Mouse (Mus musculus) kidney, embryonic 14.5 days (tissue): ENCODE data around the gene Nrros. TPM values are rescaled to one million over a fixed set of nuclear protein-coding genes. Genes with fewer than 3 reads are reported as not detected.

Experiments
- ATAC-seq: fragments of 200-750 bp; cut with Nextera tagmentation; 2 replicates; pipeline ENCODE4 v1.8.0; 2017; ENCODE audit warnings: moderate number of reproducible peaks, mild to moderate bottlenecking, moderate TSS enrichment, moderate library complexity; ENCODE audit not compliant: low FRiP score, low TSS enrichment
- H3K27ac ChIP-seq: fragments of 300-500 bp; sonication (generic); 2 replicates; pipeline ENCODE4 v1.5.1; 2014; ENCODE audit warnings: low read depth, mild to moderate bottlenecking, low read length, moderate library complexity, mixed read lengths
- H3K27me3 ChIP-seq: fragments of 300-500 bp; sonication (generic); 2 replicates; pipeline ENCODE4 v1.6.1; 2014; ENCODE audit warnings: mild to moderate bottlenecking, low read length; ENCODE audit not compliant: control insufficient read depth, insufficient read depth
- H3K36me3 ChIP-seq: fragments of 300-500 bp; sonication (generic); 2 replicates; pipeline ENCODE4 v1.6.1; 2014; ENCODE audit warnings: low read length, mixed read lengths; ENCODE audit not compliant: control insufficient read depth, insufficient read depth
- H3K4me1 ChIP-seq: fragments of 300-500 bp; sonication (generic); 2 replicates; pipeline ENCODE4 v1.6.1; 2014; ENCODE audit warnings: low read length, mixed read lengths; ENCODE audit not compliant: control insufficient read depth, insufficient read depth
- H3K4me2 ChIP-seq: fragments of 300-500 bp; sonication (generic); replicated peaks from 2 replicates; pipeline ENCODE4 v1.6.1; 2014; ENCODE audit warnings: low read depth, mild to moderate bottlenecking, low read length
- H3K4me3 ChIP-seq: fragments of 300-500 bp; sonication (generic); 2 replicates; pipeline ENCODE4 v1.5.1; 2014; ENCODE audit warnings: mild to moderate bottlenecking, low read length
- H3K9ac ChIP-seq: fragments of 300-500 bp; sonication (generic); 2 replicates; pipeline ENCODE4 v1.6.1; 2014; ENCODE audit warnings: low read depth, mild to moderate bottlenecking, low read length, moderate library complexity
- H3K9me3 ChIP-seq: fragments of 300-500 bp; sonication (generic); 2 replicates; pipeline ENCODE4 v1.6.1; 2016; ENCODE audit warnings: low read length; ENCODE audit not compliant: control insufficient read depth
- WGBS: fragments of 180-500 bp; shearing (Covaris S2); extraction: QIAGEN DNeasy Blood & Tissue Kit; methylation state at CpG from one replicate; pipeline ENCODE4 v1.1.7; 2014; 5-methylcytosine and 5-hydroxymethylcytosine counted together
- polyA plus RNA-seq: library from polyadenylated mRNA; unstranded; fragments of >200 nt; fragmentation: Nextera tagmentation; extraction: Ambion mirVana; gene quantifications from 2 replicates; pipeline ENCODE4 v1.2.1, GENCODE M21; 2014

Gene Nrros
- polyA plus RNA-seq, 1 experiment from 2014 or later: 18.7 TPM

GRCm38 (mm10) chr16:32154437-32154836 is 11.0 kb downstream of the Nrros start:
- peaks cover 6% of the 10 kb centered on the region; the same call in 1 of the 2 replicates for H3K4me1 ChIP-seq
- peak overlapping the region; percentile 21; the same call in 1 of the 2 replicates for H3K4me2 ChIP-seq
- no peak overlapping the region for H3K4me3 ChIP-seq
- no peak overlapping the region for H3K27ac ChIP-seq
- H3K36me3 ChIP-seq: no peaks in the 10 kb centered on the region
- 29% methylated on average over 13 of the region's 13 CpGs for WGBS
- ATAC-seq: no peak
- no peak overlapping the region for H3K9ac ChIP-seq
- no peaks in the 10 kb centered on the region for H3K27me3 ChIP-seq
- no peaks in the 10 kb centered on the region for H3K9me3 ChIP-seq

- Histone ChIP-seq H3K4me3 (no peak overlapping the region), H3K36me3 (no peaks in the 10 kb centered on the region), H3K9me3 (no peaks in the 10 kb centered on the region), H3K27me3 (no peaks in the 10 kb centered on the region), H3K27ac (no peak overlapping the region), H3K9ac (no peak overlapping the region), H3K4me1 (peaks cover 6% of the 10 kb centered on the region; the same call in 1 of the 2 replicates), H3K4me2 (no peak overlapping the region)
- 71% methylated on average over 1 of the region's 1 CpGs for WGBS
- no peak for ATAC-seq
These were observed 11.4 kb downstream of the Nrros start for GRCm38 (mm10) chr16:32153976-32154375.

- ATAC-seq: no peak
- WGBS: 60% methylated on average over 11 of the region's 13 CpGs
- H3K4me1 ChIP-seq: no peaks in the 10 kb centered on the region
- H3K36me3 ChIP-seq: no peaks in the 10 kb centered on the region
- peak overlapping the region; percentile 33 for H3K4me2 ChIP-seq
- peaks cover 16% of the 10 kb centered on the region; the same call in 1 of the 2 replicates for H3K9me3 ChIP-seq
- H3K27me3 ChIP-seq: no peaks in the 10 kb centered on the region
- no peak overlapping the region for H3K9ac ChIP-seq
- no peak overlapping the region for H3K27ac ChIP-seq
- no peak overlapping the region for H3K4me3 ChIP-seq
These were observed 17.7 kb downstream of the Nrros start for GRCm38 (mm10) chr16:32147589-32148207.

- Histone ChIP-seq H3K4me1 (no peaks in the 10 kb centered on the region), H3K9me3 (peaks cover 16% of the 10 kb centered on the region; the same call in 1 of the 2 replicates), H3K4me2 (no peak overlapping the region), H3K27me3 (no peaks in the 10 kb centered on the region), H3K4me3 (no peak overlapping the region), H3K27ac (no peak overlapping the region), H3K9ac (no peak overlapping the region), H3K36me3 (no peaks in the 10 kb centered on the region)
- ATAC-seq: no peak
- 91% methylated on average over 17 of the region's 17 CpGs for WGBS
These were observed 20.8 kb downstream of the Nrros start for GRCm38 (mm10) chr16:32144592-32144991.

- H3K27me3 ChIP-seq: no peaks in the 10 kb centered on the region
- no peak overlapping the region for H3K9ac ChIP-seq
- H3K4me2 ChIP-seq: no peak overlapping the region
- peaks cover 16% of the 10 kb centered on the region; the same call in 1 of the 2 replicates for H3K9me3 ChIP-seq
- no peak overlapping the region for H3K4me3 ChIP-seq
- ATAC-seq: no peak
- 96% methylated on average over 15 of the region's 15 CpGs for WGBS
- H3K4me1 ChIP-seq: no peaks in the 10 kb centered on the region
- no peak overlapping the region for H3K27ac ChIP-seq
- no peaks in the 10 kb centered on the region for H3K36me3 ChIP-seq
These were observed 21.6 kb downstream of the Nrros start for GRCm38 (mm10) chr16:32143766-32144165.

GRCm38 (mm10) chr16:32138954-32139353 is 26.4 kb downstream of the Nrros start:
- Histone ChIP-seq H3K36me3 (no peaks in the 10 kb centered on the region), H3K4me2 (no peak overlapping the region), H3K9me3 (peaks cover 11% of the 10 kb centered on the region; the same call in 1 of the 2 replicates), H3K27me3 (no peaks in the 10 kb centered on the region), H3K4me3 (no peak overlapping the region), H3K4me1 (no peaks in the 10 kb centered on the region), H3K27ac (no peak overlapping the region), H3K9ac (no peak overlapping the region)
- WGBS: 67% methylated on average over 1 of the region's 1 CpGs
- ATAC-seq: no peak

GRCm38 (mm10) chr16:32135842-32136357 is 29.5 kb downstream of the Nrros start:
- no peak for ATAC-seq
- H3K4me3 ChIP-seq: no peak overlapping the region
- no peak overlapping the region for H3K4me2 ChIP-seq
- H3K27me3 ChIP-seq: no peaks in the 10 kb centered on the region
- no peaks in the 10 kb centered on the region for H3K4me1 ChIP-seq
- H3K27ac ChIP-seq: no peak overlapping the region
- 83% methylated on average over 7 of the region's 7 CpGs for WGBS
- no peak overlapping the region for H3K9ac ChIP-seq
- no peaks in the 10 kb centered on the region for H3K36me3 ChIP-seq
- H3K9me3 ChIP-seq: no peaks in the 10 kb centered on the region

- no peaks in the 10 kb centered on the region for H3K36me3 ChIP-seq
- no peaks in the 10 kb centered on the region for H3K4me1 ChIP-seq
- no peak overlapping the region for H3K4me2 ChIP-seq
- no peaks in the 10 kb centered on the region for H3K27me3 ChIP-seq
- no peak overlapping the region for H3K27ac ChIP-seq
- no peak overlapping the region for H3K9ac ChIP-seq
- no peak for ATAC-seq
- H3K9me3 ChIP-seq: no peaks in the 10 kb centered on the region
- no peak overlapping the region for H3K4me3 ChIP-seq
- 78% methylated on average over 3 of the region's 3 CpGs for WGBS
These were observed 32.2 kb downstream of the Nrros start for GRCm38 (mm10) chr16:32133148-32133547.

- no peak overlapping the region for H3K4me3 ChIP-seq
These were observed 35.1 kb downstream of the Nrros start for GRCm38 (mm10) chr16:32130190-32130826.

More at GRCm38 (mm10) chr16:32130190-32130826, 35.1 kb downstream of the Nrros start:
- WGBS: 69% methylated on average over 16 of the region's 16 CpGs
- H3K4me2 ChIP-seq: peak overlapping the region; percentile 17
- ATAC-seq: no peak
- no peaks in the 10 kb centered on the region for H3K27me3 ChIP-seq
- no peak overlapping the region for H3K27ac ChIP-seq
- no peaks in the 10 kb centered on the region for H3K9me3 ChIP-seq
- no peak overlapping the region for H3K9ac ChIP-seq
- H3K4me1 ChIP-seq: no peaks in the 10 kb centered on the region
- H3K36me3 ChIP-seq: no peaks in the 10 kb centered on the region
